Mouse (Mus musculus) spleen, adult 2 months (tissue): ENCODE results near the gene Gcdh. TPM values are rescaled to one million over a fixed set of nuclear protein-coding genes. Genes with fewer than 3 reads are reported as not detected.
"Not testable (repeated sequence)": the region's sequence is repeated elsewhere in the genome, so short reads cannot be mapped to it uniquely, and the experiment has no call there.

Experiments used
- DNase-seq, 2 experiments: peaks; one replicate each; pipeline versions ENCODE4 v3.0.0 to v3.0.0-alpha.2; 2012 to 2021; ENCODE audit warnings: low spot score in 2 of 2, low read depth in 1 of 2
- H3K27ac ChIP-seq: fragments of 200-500 bp; 2 replicates; pipeline ENCODE4 v1.5.1; 2012; ENCODE audit warnings: low read length, inconsistent platforms; ENCODE audit not compliant: insufficient read depth
- H3K27me3 ChIP-seq: fragments of 200-500 bp; 2 replicates; pipeline ENCODE4 v1.6.1; 2012; ENCODE audit warnings: mild to moderate bottlenecking, moderate library complexity, low read length, inconsistent platforms; ENCODE audit not compliant: control insufficient read depth, insufficient read depth
- H3K36me3 ChIP-seq: fragments of 200-500 bp; 2 replicates; pipeline ENCODE4 v1.6.1; 2012; ENCODE audit warnings: mild to moderate bottlenecking, low read length, inconsistent platforms; ENCODE audit not compliant: control insufficient read depth, insufficient read depth
- H3K4me1 ChIP-seq: fragments of 200-500 bp; 2 replicates; pipeline ENCODE4 v1.6.1; 2011; ENCODE audit warnings: inconsistent platforms; ENCODE audit not compliant: control insufficient read depth, insufficient read depth, insufficient read length
- H3K4me3 ChIP-seq: fragments of 200-500 bp; 2 replicates; pipeline ENCODE4 v1.5.1; 2011; ENCODE audit warnings: mild to moderate bottlenecking, inconsistent platforms; ENCODE audit not compliant: insufficient read depth, insufficient read length; ENCODE audit errors: extremely low read depth
- CTCF ChIP-seq: fragments of 200-500 bp; IDR thresholded peaks from 2 replicates; pipeline ENCODE4 v1.5.1; 2011; ENCODE audit warnings: mild to moderate bottlenecking, inconsistent platforms; ENCODE audit not compliant: insufficient read depth, insufficient read length, insufficient replicate concordance; ENCODE audit errors: extremely low read depth
- POLR2A ChIP-seq: fragments of 200-500 bp; IDR thresholded peaks from 2 replicates; pipeline ENCODE4 v1.6.1; 2011; ENCODE audit warnings: low read depth, low read length, inconsistent platforms
- WGBS: fragments of 180-500 bp; shearing (Covaris S2); methylation state at CpG from one replicate; pipeline ENCODE4 v1.1.7; 2018; 5-methylcytosine and 5-hydroxymethylcytosine counted together
- polyA plus RNA-seq: library from polyadenylated mRNA; depleted of rRNA; stranded (reverse); fragments of >200 nt; gene quantifications from 2 replicates; pipeline ENCODE4 v1.2.3, GENCODE M21; 2012

The Gcdh gene
- polyA plus RNA-seq, 1 experiment: 44.2 TPM

GRCm38 (mm10) chr8:84911854-84912253, 18.1 kb upstream of the Gcdh start:
- no peak for DNase-seq
- TF ChIP-seq POLR2A: no peak
- TF ChIP-seq CTCF: no peak
- 97% methylated on average over 9 of the region's 9 CpGs for WGBS
- Histone ChIP-seq H3K27ac (no peak overlapping the region), H3K4me3 (no peak overlapping the region), H3K36me3 (peaks cover 6% of the 10 kb centered on the region), H3K27me3 (no peaks in the 10 kb centered on the region), H3K4me1 (peaks cover 13% of the 10 kb centered on the region)

GRCm38 (mm10) chr8:84910551-84910950, 16.8 kb upstream of the Gcdh start:
- Histone ChIP-seq H3K36me3 (peaks cover 3% of the 10 kb centered on the region; the same call in 1 of the 2 replicates), H3K27me3 (no peaks in the 10 kb centered on the region), H3K27ac (no peak overlapping the region), H3K4me1 (peaks cover 13% of the 10 kb centered on the region), H3K4me3 (no peak overlapping the region)
- 91% methylated on average over 6 of the region's 6 CpGs for whole genome bisulfite sequencing
- no peak for DNase-seq
- TF ChIP-seq POLR2A (no peak), CTCF (no peak)

DNA sequence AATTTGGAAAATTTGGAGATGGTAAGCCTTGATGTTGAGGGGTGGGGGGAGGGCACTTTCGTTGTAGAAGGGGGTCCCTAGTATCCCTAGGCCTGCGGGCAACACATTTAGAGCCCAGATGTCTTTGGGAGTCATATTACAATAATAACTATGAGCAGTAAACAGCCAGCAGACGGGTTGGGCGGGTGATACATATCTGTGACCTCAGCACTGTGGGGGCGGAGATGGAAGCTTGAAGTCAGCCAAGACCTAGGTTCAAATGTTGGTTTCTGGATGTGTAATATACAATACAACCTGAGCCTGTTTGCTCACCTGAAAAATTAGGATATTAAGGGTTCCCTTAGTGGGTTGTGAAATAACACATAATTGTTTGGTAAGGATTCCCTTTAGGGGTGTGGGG, 16.2 kb upstream of the Gcdh start:
- H3K36me3 ChIP-seq: peaks cover 3% of the 10 kb centered on the region; the same call in 1 of the 2 replicates
- 80% methylated on average over 5 of the region's 5 CpGs for WGBS
- no peak for DNase-seq
- peaks cover 13% of the 10 kb centered on the region for H3K4me1 ChIP-seq
- no peaks in the 10 kb centered on the region for H3K27me3 ChIP-seq
- H3K27ac ChIP-seq: no peak overlapping the region
- TF ChIP-seq POLR2A: no peak
- no peak for TF ChIP-seq CTCF
- no peak overlapping the region for H3K4me3 ChIP-seq

DNA sequence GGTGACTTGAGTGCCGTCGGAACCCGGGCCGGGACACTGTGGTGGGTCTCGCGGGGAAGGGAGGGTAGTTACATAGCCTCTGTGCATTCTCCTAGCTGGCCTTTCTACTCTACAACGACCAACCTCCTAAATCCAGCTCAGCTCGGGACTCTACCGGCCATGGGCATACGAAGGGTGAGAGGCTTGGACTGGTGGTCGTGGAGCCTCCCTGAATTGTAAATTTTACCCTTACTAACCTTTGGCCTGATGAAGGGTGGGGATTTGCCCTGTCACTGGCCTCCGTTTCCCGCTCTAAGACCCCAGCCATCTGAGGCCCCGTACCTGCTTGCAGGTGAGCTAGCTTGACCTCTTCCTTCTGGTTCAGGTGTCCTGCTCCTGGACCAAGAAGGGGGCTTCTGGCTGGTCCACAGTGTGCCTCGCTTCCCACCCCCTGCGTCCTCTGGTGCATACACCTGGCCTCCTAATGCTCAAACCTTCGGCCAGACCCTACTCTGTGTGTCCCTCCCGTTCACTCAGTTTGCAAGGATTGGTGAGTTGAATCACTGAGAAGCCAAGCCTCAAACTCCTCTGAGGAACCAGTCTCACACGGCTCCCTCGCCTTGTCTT, 15.5 kb upstream of the Gcdh start:
- no peak for TF ChIP-seq POLR2A
- TF ChIP-seq CTCF: no peak
- Histone ChIP-seq H3K27me3 (no peaks in the 10 kb centered on the region), H3K36me3 (peaks cover 3% of the 10 kb centered on the region; the same call in 1 of the 2 replicates), H3K27ac (peak overlapping the region; percentile 81), H3K4me1 (peaks cover 13% of the 10 kb centered on the region), H3K4me3 (peak overlapping the region; percentile 65)
- no peak for DNase-seq
- WGBS: 50% methylated on average over 20 of the region's 20 CpGs

DNA sequence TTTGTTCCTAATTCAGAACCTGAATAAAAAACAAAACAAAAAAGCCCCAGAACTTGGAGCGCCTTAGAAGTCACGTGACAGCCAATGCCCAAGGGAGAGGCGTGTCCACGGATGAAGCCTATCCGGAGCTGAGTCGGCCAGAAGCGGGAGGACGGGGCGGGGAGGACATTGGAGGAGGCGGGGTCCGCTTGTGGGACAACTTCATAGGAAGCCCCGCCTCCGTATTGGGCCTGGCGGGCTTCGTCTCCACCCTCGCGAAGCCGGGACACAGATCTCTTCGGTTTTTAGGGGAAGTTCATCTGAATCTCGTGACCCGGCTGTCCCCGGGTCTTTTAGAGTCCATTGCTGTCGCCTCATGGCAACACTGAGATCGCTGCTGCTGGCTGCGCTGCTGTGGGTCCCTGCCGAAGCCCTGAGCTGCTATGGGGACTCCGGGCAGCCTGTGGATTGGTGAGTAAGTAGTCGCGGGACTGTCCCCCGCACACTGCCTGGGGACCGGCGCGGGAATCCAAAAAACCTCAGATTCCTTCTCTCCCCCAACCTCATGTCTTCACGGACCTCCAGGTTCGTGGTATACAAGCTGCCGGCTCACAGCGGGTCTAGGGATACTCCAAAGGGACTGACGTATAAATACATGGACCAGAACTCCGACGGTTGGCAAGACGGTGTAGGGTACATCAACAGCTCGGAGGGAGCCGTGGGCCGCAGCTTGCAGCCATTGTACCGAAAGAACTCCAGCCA, 14.9 kb upstream of the Gcdh start, which contains the start of gene Dnase2a:
Gene Dnase2a (plus strand): TSS at position 140 of the 741 bp plus-strand sequence.
- no peaks in the 10 kb centered on the region for H3K27me3 ChIP-seq
- H3K36me3 ChIP-seq: peaks cover 3% of the 10 kb centered on the region; the same call in 1 of the 2 replicates
- H3K4me1 ChIP-seq: peaks cover 13% of the 10 kb centered on the region
- TF ChIP-seq POLR2A (peak; percentile 52), CTCF (no peak)
- WGBS: under 1% methylated on average over 45 of the region's 45 CpGs
- H3K4me3 ChIP-seq: peak within 1 kb of the TSS; percentile 65
- DNase-seq: peak; percentile 95 to 99
- H3K27ac ChIP-seq: peak within 1 kb of the TSS; percentile 81

- not testable (repeated sequence) for H3K27me3 ChIP-seq, H3K36me3 ChIP-seq, DNase-seq
- Histone ChIP-seq H3K4me1 (peaks cover 15% of the 10 kb centered on the region), H3K27ac (0 out of 2 replicates have a peak overlapping the region, but pooled peaks have one; percentile 14), H3K4me3 (peak overlapping the region; percentile 23; the same call in 1 of the 2 replicates)
- WGBS: 8% methylated on average over 7 of the region's 7 CpGs
Measured at GRCm38 (mm10) chr8:84907979-84908378, 14.3 kb upstream of the Gcdh start.

DNA sequence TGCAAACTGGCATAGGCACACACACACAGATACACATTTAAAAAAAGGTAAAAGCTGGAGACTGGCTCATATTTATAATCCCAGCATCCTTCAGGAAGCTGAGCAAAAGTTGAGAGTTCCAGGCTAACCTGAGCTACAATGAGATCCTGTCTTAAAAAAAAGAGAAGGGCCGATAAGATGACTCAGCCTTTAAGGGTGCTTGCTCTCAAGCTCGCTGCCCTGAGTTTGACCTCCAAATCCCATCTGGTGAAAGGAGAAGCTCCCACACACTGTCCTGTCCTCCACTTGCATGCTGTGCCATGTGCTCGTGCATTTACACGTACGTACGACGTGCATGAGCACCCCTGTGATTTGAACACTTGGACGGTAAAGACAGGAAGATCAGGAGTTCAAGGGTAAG, 13.8 kb upstream of the Gcdh start:
- Histone ChIP-seq H3K36me3 (peaks cover 3% of the 10 kb centered on the region; the same call in 1 of the 2 replicates), H3K27ac (no peak overlapping the region), H3K4me1 (peaks cover 11% of the 10 kb centered on the region), H3K27me3 (no peaks in the 10 kb centered on the region), H3K4me3 (no peak overlapping the region)
- no peak for DNase-seq
- TF ChIP-seq POLR2A (no peak), CTCF (no peak)
- 53% methylated on average over 8 of the region's 8 CpGs for WGBS
